Mouse (Mus musculus) C2C12 (cell line): Measurements from ENCODE around the gene Asb1. TPM values are rescaled to one million over a fixed set of nuclear protein-coding genes. Genes with fewer than 3 reads are reported as not detected.
A peak's percentile ranks its signal among the peaks of the same experiment; 100 is the strongest.

Experiments
- H3K27me3 ChIP-seq: one replicate; pipeline ENCODE4 v1.6.1; 2011; ENCODE audit not compliant: control insufficient read depth, insufficient read depth, insufficient read length
- H3K36me3 ChIP-seq: one replicate; pipeline ENCODE4 v1.6.1; 2011; ENCODE audit not compliant: control insufficient read depth, insufficient read depth
- H3K4me3 ChIP-seq: one replicate; pipeline ENCODE4 v1.5.1; 2011; ENCODE audit warnings: mild to moderate bottlenecking, control low read depth; ENCODE audit not compliant: poor library complexity, insufficient read depth, severe bottlenecking
- H3K79me2 ChIP-seq: one replicate; pipeline ENCODE4 v1.6.1; 2011; ENCODE audit not compliant: control insufficient read depth, insufficient read depth
- H3K79me3 ChIP-seq: one replicate; pipeline ENCODE4 v1.6.1; 2011; ENCODE audit warnings: low read depth, control low read depth
- H3ac ChIP-seq: one replicate; pipeline ENCODE3; 2011; ENCODE audit warnings: low read depth; ENCODE audit not compliant: control insufficient read depth, insufficient read length
- CEBPB ChIP-seq: IDR thresholded peaks from one replicate; pipeline ENCODE4 v1.6.1; 2011; ENCODE audit warnings: low read depth, mild to moderate bottlenecking, control low read depth, moderate library complexity
- CTCF ChIP-seq: IDR thresholded peaks from one replicate; pipeline ENCODE4 v1.5.1; 2011; ENCODE audit not compliant: control insufficient read depth, insufficient read depth, insufficient read length
- FOSL1 ChIP-seq: IDR thresholded peaks from one replicate; pipeline ENCODE4 v1.8.0; 2011; ENCODE audit warnings: mild to moderate bottlenecking, low read length; ENCODE audit not compliant: poor library complexity, insufficient read depth, severe bottlenecking
- MAX ChIP-seq: IDR thresholded peaks from one replicate; pipeline ENCODE4 v1.6.1; 2011; ENCODE audit warnings: mild to moderate bottlenecking, control low read depth
- MYOD1 ChIP-seq: IDR thresholded peaks from one replicate; pipeline ENCODE4 v1.6.1; 2011; ENCODE audit warnings: low read depth; ENCODE audit not compliant: control insufficient read depth, insufficient read length
- MYOG ChIP-seq: IDR thresholded peaks from one replicate; pipeline ENCODE4 v1.6.1; 2011; ENCODE audit not compliant: control insufficient read depth, insufficient read length; ENCODE audit errors: extremely low read depth
- USF1 ChIP-seq: IDR thresholded peaks from one replicate; pipeline ENCODE4 v1.6.1; 2011; ENCODE audit warnings: low read depth, mild to moderate bottlenecking, control low read depth, moderate library complexity
- polyA plus RNA-seq: library from polyadenylated mRNA; unstranded; fragments of >200 nt; fragmentation: generic; extraction: Trizol; gene quantifications from one replicate; pipeline ENCODE4 v1.2.1, GENCODE M21; 2012; ENCODE audit warnings: missing spikeins

Asb1 gene
- polyA plus RNA-seq, 1 experiment: 12.2 TPM

DNA sequence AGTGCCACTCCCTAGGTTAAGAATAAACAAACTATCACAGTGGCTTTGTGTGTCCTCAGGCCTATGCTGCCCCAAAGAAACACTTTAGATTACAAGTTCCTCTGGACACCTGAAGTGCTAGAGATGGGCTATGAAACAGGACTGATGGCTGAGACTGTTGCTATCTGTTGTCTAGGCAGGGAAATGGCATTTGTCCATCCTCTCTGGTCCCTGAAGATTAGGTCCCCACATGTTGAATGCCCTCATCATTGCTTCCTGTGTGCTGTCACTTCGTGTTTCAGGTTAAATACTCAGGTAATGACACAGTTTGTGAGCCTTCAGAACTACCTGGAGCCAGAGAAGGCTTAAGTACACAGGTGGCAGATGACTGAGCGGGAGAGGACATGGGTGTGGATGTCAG is 8.7 kb downstream of the Asb1 start:
- no peaks in the 10 kb centered on the region for H3K79me2 ChIP-seq
- H3K27me3 ChIP-seq: no peaks in the 10 kb centered on the region
- no peak overlapping the region for H3ac ChIP-seq
- no peak overlapping the region for H3K4me3 ChIP-seq
- peaks cover 31% of the 10 kb centered on the region for H3K36me3 ChIP-seq
- no peaks in the 10 kb centered on the region for H3K79me3 ChIP-seq
- TF ChIP-seq CTCF: no peak
- no peak for TF ChIP-seq MYOG
- no peak for TF ChIP-seq MYOD1
- no peak for TF ChIP-seq CEBPB
- TF ChIP-seq MAX: no peak
- TF ChIP-seq FOSL1: no peak

DNA sequence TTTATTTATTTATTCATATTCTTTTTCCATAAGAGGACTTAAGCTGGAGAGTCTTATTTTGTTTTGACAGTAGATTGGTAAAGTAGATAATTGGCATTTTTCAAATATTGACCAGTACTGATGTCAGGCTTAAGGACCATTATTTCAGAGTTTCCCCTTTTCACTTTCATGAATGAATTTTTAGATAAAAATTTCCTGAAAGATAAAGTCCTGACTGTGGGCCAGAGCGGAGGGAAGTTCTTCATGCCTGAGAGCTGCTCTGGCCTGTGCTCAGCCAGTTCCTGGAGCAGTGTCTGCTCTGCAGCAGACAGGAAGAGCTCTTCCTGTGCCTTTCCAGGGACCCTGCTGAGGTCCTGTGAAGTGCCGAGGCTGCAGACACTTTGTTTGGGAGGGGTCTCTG is 16.8 kb downstream of the Asb1 start:
- no peaks in the 10 kb centered on the region for H3K79me2 ChIP-seq
- TF ChIP-seq FOSL1: no peak
- TF ChIP-seq CEBPB: no peak
- no peak for TF ChIP-seq MAX
- no peak for TF ChIP-seq MYOG
- TF ChIP-seq USF1: no peak
- no peak for TF ChIP-seq CTCF
- TF ChIP-seq MYOD1: no peak
- no peak overlapping the region for H3K4me3 ChIP-seq
- H3K36me3 ChIP-seq: peaks cover 37% of the 10 kb centered on the region
- H3K27me3 ChIP-seq: no peaks in the 10 kb centered on the region
- no peaks in the 10 kb centered on the region for H3K79me3 ChIP-seq
- H3ac ChIP-seq: no peak overlapping the region

DNA sequence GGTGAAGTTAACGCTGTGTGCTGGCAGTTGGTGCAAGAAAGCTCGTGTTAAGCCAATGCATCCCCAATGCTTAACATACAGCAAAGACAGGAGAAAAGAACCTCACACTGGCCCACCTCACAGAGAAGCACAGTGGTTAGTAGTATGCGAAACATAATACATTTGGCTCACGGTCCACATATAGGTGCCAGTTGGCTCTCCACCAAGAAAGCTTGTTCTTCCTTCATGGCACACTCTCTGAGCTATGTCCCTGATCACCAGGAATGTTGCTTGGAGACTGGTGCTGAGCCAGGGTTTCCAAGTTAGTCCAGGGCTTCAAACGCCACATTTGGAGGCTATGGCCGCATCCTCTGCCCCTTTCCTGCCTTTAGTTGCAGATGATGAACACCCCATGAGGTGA is 20.9 kb downstream of the Asb1 start:
- peaks cover 5% of the 10 kb centered on the region for H3K36me3 ChIP-seq
- no peaks in the 10 kb centered on the region for H3K27me3 ChIP-seq
- no peak overlapping the region for H3ac ChIP-seq
- no peaks in the 10 kb centered on the region for H3K79me2 ChIP-seq
- no peaks in the 10 kb centered on the region for H3K79me3 ChIP-seq
- no peak overlapping the region for H3K4me3 ChIP-seq
- TF ChIP-seq MYOD1 (no peak), USF1 (no peak)

DNA sequence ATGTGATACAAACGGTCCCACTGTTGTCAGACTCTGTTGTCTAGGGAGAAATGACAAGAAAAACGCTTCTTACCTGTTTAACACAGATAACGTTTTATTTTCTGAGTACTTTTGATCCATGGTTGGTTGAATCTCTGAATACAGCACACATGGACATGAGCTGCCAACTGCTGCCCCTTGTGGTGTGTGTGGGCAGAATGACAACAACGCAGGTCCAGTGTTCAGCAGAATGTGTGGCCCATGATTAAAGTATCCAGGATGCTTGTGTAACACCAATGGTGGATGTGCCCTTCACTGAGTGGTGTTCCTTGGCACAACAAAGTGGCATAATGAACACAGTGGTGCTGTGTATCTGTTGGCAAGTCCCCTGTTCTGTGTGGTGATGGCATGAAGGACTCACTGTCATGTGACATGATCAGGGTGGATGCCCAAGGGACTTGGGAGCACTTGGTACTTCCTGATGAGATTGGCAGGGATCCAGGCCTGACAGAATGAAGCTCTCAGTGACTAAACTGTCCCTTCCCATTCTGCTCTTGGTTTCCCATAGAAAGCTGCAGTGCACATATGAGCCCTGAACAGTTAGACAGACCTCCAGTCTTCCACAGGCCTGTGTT is 22.7 kb downstream of the Asb1 start:
- TF ChIP-seq MYOD1 (no peak), MAX (no peak), CEBPB (no peak), MYOG (no peak), USF1 (peak; percentile 18)
- no peaks in the 10 kb centered on the region for H3K27me3 ChIP-seq
- H3K4me3 ChIP-seq: no peak overlapping the region
- no peaks in the 10 kb centered on the region for H3K36me3 ChIP-seq
- no peaks in the 10 kb centered on the region for H3K79me2 ChIP-seq
- H3K79me3 ChIP-seq: no peaks in the 10 kb centered on the region
- no peak overlapping the region for H3ac ChIP-seq

DNA sequence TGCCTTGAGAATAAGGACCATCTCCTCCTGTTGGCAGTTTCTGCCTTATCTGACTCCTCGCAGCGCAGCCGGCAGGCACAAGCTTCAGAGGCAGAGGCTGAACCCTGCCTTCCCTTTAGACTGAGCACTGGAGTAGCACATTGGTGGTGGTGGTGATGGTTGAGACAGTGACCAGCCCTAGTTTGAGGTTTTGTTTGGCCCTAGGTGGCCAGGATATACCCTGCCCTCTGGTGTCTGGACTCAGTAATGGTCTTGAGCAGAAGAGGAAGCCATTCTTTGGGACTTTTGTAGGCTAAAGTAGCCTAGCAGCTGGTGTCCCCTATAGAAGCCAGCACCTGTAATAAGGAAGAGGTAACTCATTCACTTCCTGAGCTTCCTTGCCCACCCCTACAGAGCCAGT is 23.7 kb downstream of the Asb1 start:
- Histone ChIP-seq H3K79me2 (no peaks in the 10 kb centered on the region), H3K36me3 (no peaks in the 10 kb centered on the region), H3K79me3 (no peaks in the 10 kb centered on the region), H3ac (no peak overlapping the region), H3K4me3 (no peak overlapping the region), H3K27me3 (no peaks in the 10 kb centered on the region)
- TF ChIP-seq MYOG (no peak), FOSL1 (no peak), CEBPB (no peak), CTCF (no peak), MAX (no peak), MYOD1 (no peak), USF1 (no peak)

DNA sequence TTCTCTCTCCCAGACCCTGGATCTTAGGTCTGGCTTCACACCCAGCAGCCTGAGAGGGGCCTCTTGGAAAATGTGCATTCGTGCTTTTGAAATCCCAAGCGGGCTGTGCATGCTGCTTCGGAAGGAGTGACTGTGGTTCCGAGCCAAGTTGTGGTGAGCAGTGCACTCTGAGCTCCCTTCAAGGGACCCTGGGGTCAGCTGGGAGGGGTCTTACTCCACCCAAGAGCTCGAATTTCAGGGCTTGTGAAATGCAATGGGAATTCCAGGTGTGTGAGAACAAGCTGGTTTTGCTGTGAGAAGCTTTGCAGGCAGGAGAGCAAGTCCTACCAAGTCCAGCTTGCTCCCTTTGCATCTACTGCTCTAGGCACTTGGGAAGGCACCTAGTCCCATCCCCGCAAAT is 24.3 kb downstream of the Asb1 start:
- TF ChIP-seq MAX (no peak), CEBPB (no peak), FOSL1 (no peak), MYOG (no peak), MYOD1 (no peak), USF1 (no peak), CTCF (no peak)
- Histone ChIP-seq H3K36me3 (no peaks in the 10 kb centered on the region), H3K79me2 (no peaks in the 10 kb centered on the region), H3ac (no peak overlapping the region), H3K4me3 (no peak overlapping the region), H3K79me3 (no peaks in the 10 kb centered on the region), H3K27me3 (no peaks in the 10 kb centered on the region)
